Mouse (Mus musculus): ENCODE measurements around the gene Cyp4f39.
"Not testable (repeated sequence)": the region's sequence is repeated elsewhere in the genome, so short reads cannot be mapped to it uniquely, and the experiment has no call there.

Gene Cyp4f39

GRCm38 (mm10) chr17:32472176-32472575 is 19.7 kb downstream of the Cyp4f39 start:
- no peak for DNase-seq (ENCODE audit: low read depth in 2 of 2, low spot score in 2 of 2)

- no peak for DNase-seq (ENCODE audit: low read depth in 2 of 2, low spot score in 2 of 2)
Measured at GRCm38 (mm10) chr17:32474954-32475560, 22.5 kb downstream of the Cyp4f39 start.

DNA sequence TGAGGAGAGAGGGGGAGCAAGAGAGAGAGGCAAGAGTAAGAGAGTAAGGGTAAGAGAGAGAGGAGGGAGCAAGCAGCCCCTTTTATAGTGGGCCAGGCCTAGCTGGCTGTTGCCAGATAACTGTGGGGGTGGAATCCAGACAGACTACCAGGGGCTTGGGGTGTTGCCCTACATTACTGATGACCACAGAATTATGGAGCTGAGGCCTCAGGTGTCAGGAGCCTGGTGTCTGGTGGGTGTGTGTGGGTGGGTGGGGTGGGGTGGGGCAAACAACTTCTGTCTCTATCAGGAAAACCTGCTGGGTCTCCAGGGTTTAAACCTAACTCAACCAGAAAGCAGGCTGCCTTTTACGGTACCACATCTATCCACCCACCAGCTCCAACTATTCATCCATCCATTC is 24.7 kb downstream of the Cyp4f39 start:
- DNase-seq (ENCODE audit: low read depth in 2 of 2, low spot score in 2 of 2): no peak

DNA sequence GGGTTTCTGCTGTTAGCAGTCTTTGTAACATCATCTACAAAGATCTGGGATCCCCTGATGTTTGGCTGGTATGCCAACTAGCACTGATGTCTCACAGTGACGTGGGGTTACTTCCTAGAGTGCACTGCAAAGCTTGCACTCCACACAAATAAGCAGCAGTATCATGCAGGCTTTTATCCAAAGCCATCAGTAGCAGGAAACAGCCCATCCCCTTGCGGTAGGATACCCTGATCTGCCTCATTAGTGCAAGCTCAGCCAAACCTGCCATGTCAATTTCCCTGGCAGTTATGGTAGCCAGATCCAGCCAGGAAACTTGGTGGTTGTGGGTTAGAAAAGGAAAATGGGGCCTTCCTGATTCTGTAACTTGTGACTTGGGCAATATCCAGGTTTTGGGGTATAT is 26.2 kb downstream of the Cyp4f39 start:
- DNase-seq (ENCODE audit: low read depth in 2 of 2, low spot score in 2 of 2): no peak

- no peak for DNase-seq (ENCODE audit: low read depth in 2 of 2, low spot score in 2 of 2)
Measured at GRCm38 (mm10) chr17:32479554-32480506, 27.3 kb downstream of the Cyp4f39 start.

DNA sequence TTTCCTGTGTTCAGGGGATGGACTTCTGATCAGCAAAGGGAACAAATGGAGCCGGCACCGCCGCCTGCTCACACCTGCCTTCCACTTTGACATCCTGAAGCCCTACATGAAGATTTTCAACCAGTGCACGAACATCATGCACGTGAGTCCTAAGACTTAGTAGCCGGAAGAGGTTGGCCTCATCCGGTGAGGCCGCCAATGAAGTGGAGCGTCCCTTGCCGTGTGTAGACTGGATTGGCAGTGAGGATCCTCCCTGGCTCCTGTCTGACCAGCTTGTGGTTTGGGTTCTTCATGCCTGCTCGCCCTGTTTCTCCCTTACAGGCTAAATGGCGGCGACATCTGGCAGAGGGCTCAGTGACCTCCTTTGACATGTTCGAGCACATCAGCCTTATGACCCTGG is 29.2 kb downstream of the Cyp4f39 start:
- DNase-seq (ENCODE audit: low read depth in 2 of 2, low spot score in 2 of 2): no peak

DNA sequence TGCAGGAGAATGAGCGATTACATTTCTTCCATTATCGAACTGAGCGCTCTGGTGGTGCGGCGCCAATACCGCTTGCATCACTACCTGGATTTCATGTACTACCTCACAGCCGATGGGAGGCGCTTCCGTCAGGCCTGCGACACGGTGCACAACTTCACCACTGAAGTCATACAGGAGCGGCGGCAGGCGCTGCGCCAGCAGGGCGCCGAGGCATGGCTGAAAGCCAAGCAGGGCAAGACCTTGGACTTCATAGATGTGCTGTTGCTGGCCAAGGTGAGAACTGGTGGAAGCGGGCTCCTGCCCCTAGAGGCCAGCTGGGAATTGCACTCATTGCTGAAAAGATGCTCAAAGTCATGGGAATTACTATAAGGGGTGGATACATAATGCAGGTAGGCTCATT is 30.7 kb downstream of the Cyp4f39 start:
- peak; percentile 20 to 35 for DNase-seq (ENCODE audit: low read depth in 2 of 2, low spot score in 2 of 2)

- DNase-seq (ENCODE audit: low read depth in 2 of 2, low spot score in 2 of 2): no peak
Measured at GRCm38 (mm10) chr17:32492349-32492980, 39.9 kb downstream of the Cyp4f39 start.

GRCm38 (mm10) chr17:32494601-32495000 is 42.1 kb downstream of the Cyp4f39 start:
- DNase-seq (ENCODE audit: low read depth in 2 of 2, low spot score in 2 of 2): peak; percentile 43 to 66

DNA sequence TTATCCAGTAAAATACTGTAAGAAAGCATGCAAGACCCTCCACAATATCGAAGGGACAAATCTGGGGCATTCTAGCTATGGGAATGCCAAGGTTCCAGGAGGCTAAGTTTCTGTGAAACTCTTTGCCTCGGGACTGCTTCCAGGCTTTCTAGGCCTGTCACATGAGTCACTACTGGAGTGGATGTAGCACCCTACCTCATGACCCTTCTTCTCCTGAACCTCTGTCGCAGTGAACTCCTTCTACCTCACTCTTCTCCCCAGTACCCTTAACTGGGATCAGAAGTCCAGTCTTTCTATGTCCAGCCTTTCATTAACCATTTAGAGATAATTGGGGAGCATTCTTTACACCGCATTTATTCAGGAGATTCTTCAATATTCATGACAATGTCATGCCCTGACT is 48.0 kb downstream of the Cyp4f39 start:
- not testable (repeated sequence) for DNase-seq (ENCODE audit: low read depth in 2 of 2, low spot score in 2 of 2)

- DNase-seq (ENCODE audit: low read depth in 2 of 2, low spot score in 2 of 2): no peak
Measured at GRCm38 (mm10) chr17:32501051-32501450, 48.5 kb downstream of the Cyp4f39 start.

DNA sequence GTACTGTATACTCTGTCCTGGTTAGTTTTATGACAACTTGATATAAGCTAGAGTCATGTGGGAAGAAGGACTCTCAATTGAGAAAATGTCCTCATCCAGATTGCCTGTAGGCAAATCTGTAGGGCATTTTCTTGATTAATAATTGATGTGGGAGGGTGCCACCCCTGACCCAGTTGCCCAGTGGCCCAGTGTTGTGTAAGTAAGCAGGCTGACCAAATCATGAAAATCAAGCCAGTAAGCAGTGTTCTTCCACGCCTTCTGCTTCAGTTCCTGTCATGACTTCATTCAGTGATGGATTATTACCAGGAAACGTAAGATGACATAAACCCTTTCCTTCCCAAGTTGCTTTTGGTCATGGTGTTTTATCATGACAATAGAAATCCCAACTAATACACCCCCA is 50.6 kb downstream of the Cyp4f39 start:
- DNase-seq (ENCODE audit: low read depth in 2 of 2, low spot score in 2 of 2): no peak

- no peak for DNase-seq (ENCODE audit: low read depth in 2 of 2, low spot score in 2 of 2)
Measured at GRCm38 (mm10) chr17:32505851-32506728, 53.6 kb downstream of the Cyp4f39 start, which contains the start of gene Cyp4f17. Gene Cyp4f17, plus strand, starts transcription at chr17:32506050.

- no peak for DNase-seq (ENCODE audit: low read depth in 2 of 2, low spot score in 2 of 2)
Measured at GRCm38 (mm10) chr17:32506729-32507245, 54.3 kb downstream of the Cyp4f39 start.

DNA sequence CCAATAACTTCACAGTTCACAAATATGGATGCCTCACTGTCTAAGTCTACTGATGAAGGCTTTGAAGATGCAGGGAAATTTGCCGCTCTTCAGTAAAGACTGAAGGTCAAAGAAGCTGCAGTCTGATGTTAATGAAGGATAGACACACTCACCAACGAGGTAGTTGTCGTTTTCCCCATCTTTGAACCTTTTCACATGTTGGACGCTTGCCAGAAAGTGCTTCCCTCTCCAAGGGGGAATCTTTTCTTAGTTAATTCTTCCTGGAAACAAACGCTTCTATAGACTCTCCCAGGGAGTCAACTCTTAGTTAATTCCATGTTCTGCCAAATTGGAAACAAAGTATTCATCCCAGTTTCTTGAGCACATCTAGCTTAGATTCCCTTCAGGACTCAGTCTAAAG is 63.6 kb downstream of the Cyp4f39 start:
- no peak for DNase-seq (ENCODE audit: low read depth in 2 of 2, low spot score in 2 of 2)

- no peak for DNase-seq (ENCODE audit: low read depth in 2 of 2, low spot score in 2 of 2)
Measured at GRCm38 (mm10) chr17:32521981-32522380, 69.5 kb downstream of the Cyp4f39 start.

DNA sequence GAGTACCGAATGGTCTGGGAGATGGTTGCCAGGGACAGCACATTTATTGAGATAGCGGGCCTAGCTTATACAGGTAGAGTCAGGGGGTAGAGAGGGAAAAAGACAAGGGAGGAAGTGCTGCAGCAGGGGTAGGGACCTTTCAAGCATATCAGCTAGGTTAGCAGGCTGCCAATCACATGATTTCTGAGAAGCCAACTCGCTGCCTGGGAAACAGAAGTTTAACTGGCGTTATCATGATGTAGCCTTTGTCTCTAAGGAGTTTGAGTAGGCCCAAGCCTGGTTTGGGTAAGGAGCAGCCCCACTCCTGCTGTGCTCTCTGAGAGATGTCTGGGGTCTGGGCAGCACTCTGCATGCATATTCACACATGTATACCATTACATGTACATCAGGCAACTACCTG is 69.9 kb downstream of the Cyp4f39 start:
- no peak for DNase-seq (ENCODE audit: low read depth in 2 of 2, low spot score in 2 of 2)

GRCm38 (mm10) chr17:32522816-32523215 is 70.3 kb downstream of the Cyp4f39 start:
- no peak for DNase-seq (ENCODE audit: low read depth in 2 of 2, low spot score in 2 of 2)

GRCm38 (mm10) chr17:32523895-32524294 is 71.4 kb downstream of the Cyp4f39 start:
- DNase-seq (ENCODE audit: low read depth in 2 of 2, low spot score in 2 of 2): peak; percentile 19 to 30

GRCm38 (mm10) chr17:32526341-32526740 is 73.8 kb downstream of the Cyp4f39 start:
- not testable (repeated sequence) for DNase-seq (ENCODE audit: low read depth in 2 of 2, low spot score in 2 of 2)

DNA sequence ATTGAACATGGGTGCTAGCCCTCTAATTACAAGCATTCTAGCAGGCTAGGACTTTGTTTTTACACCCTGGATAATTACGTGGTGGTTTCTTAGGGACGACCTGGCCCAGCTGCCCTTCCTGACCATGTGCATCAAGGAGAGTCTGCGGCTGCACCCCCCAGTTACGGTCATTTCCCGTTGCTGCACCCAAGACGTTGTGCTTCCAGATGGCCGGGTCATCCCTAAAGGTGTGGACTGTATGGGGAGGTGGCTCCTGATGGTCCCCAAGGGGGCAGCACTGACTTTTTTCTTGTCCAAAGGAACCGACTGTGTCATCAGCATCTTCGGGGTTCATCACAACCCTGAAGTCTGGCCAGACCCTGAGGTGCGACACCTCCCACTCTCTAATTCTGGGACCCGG is 75.2 kb downstream of the Cyp4f39 start:
- no peak for DNase-seq (ENCODE audit: low read depth in 2 of 2, low spot score in 2 of 2)

All from CD8-positive naive resting alpha-beta T cell, adult 2 months (primary cell).